Mouse (Mus musculus): ENCODE results near the gene Trim9. TPM values are rescaled to one million over a fixed set of nuclear protein-coding genes. Genes with fewer than 3 reads are reported as not detected.

Trim9 gene
- polyA plus RNA-seq, 1 experiment = 0.02 TPM

DNA sequence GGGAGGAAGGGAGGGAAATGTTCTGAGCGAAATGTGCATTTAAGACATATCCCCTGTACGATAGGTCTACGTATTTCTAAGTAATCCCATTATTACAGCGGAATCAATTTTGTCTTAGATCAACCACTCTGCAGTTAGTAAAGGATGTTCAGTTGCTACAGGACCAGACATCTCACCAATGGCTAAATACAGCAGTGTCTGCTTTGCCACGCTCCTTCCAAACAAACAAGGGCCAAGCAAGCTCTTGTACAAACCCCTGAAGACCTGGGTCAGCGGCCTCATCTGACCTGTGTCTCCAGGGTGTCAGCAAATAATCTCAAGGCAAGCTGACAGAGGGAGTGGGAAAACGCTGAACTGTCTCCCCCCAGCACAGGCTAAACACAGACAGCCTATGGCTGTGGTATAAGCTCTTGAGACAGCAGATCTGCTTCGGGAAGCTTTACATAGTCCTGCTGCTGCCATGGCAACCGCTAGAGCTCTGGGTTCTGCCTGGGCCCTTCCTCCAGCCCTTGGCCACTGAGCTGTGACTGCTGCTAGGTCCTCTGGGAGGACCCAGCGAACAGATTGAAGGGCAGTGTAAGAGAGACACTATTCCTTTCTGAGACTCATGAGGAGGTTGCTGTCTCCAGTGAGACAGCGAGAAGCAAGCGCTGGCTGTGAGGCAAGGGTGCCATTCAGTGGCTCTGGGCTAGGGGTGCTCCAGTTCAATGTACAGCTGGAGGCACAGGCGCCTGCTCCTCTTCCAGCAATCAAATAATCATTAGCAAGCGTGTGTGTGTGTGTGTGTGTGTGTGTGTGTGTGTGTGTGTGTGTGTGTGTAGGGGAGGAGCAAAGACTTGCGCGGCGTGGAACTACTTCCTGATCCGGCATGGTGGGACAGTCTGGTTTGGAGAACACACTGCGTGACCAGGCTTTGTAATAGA, 20.2 kb upstream of the Trim9 start:
- H3K4me3 ChIP-seq (ENCODE audit: extremely low read depth, insufficient read depth, insufficient read length) = no peak overlapping the region
- H3K4me1 ChIP-seq (ENCODE audit: control insufficient read depth, insufficient read depth, insufficient read length) = no peaks in the 10 kb centered on the region; the same call in 1 of the 2 replicates
- no peaks in the 10 kb centered on the region for H3K27me3 ChIP-seq (ENCODE audit: control insufficient read depth, insufficient read depth, low read length)
- H3K27ac ChIP-seq (ENCODE audit: insufficient read depth, low read length) = no peak overlapping the region; the same call in 1 of the 2 replicates
- H3K36me3 ChIP-seq (ENCODE audit: control insufficient read depth, insufficient read depth, low read length) = no peaks in the 10 kb centered on the region
- DNase-seq (ENCODE audit: low read depth in 1 of 2, low spot score in 2 of 2) = peak in 1 of 2 experiments; percentile 20
- WGBS = 63% methylated on average over 19 of the region's 19 CpGs
- TF ChIP-seq CTCF (IDR thresholded peaks at IDR 0.05; ENCODE audit: extremely low read depth, insufficient read depth, insufficient read length, insufficient replicate concordance) (no peak), POLR2A (IDR thresholded peaks at IDR 0.05; ENCODE audit: low read depth, low read length) (no peak)

DNA sequence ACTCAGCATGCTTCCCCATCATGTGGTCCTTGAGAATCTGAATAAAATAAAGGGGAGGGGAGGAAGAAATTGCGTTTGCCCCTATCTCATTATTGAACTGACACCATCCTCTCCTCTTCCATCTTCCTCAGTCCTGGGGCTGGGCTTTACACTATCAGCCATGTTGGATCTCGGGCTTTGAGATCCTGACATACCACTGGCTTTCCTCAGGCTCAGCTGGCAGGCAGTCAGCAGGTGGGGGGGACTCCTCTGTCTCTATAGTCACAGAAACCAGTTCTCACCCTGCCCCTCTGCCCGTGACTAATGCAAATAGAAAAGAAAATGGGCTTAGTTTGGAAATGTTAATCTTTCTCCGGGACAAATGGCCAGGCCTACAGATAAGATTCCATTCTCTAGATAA, 15.6 kb upstream of the Trim9 start:
- Histone ChIP-seq H3K27ac (ENCODE audit: insufficient read depth, low read length) (no peak overlapping the region), H3K36me3 (ENCODE audit: control insufficient read depth, insufficient read depth, low read length) (no peaks in the 10 kb centered on the region), H3K4me1 (ENCODE audit: control insufficient read depth, insufficient read depth, insufficient read length) (no peaks in the 10 kb centered on the region; the same call in 1 of the 2 replicates), H3K27me3 (ENCODE audit: control insufficient read depth, insufficient read depth, low read length) (no peaks in the 10 kb centered on the region), H3K4me3 (ENCODE audit: extremely low read depth, insufficient read depth, insufficient read length) (no peak overlapping the region)
- no peak for DNase-seq (ENCODE audit: low read depth in 1 of 2, low spot score in 2 of 2)
- 78% methylated on average over 4 of the region's 4 CpGs for WGBS
- TF ChIP-seq POLR2A (IDR thresholded peaks at IDR 0.05; ENCODE audit: low read depth, low read length) (no peak), CTCF (IDR thresholded peaks at IDR 0.05; ENCODE audit: extremely low read depth, insufficient read depth, insufficient read length, insufficient replicate concordance) (no peak)

DNA sequence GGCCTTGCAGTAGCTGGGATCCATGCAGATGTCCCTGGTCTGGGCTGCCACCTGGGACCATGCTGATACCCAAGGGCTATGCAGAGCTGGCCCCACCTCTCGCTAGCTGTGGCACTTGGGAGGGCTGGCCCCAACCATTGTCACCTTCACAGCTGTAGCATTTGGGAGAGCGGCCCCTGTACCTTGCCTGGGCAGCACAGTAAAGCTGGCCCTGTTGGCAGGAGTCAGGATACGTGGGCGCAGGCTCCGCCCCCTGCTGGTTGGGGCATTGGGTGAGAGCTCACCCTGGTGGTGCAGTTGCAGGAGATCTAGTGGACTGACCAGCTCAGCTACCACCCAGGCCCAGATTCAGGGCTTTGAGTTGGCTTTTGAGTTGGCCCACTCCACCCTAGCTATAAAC, 12.9 kb upstream of the Trim9 start:
- H3K27ac ChIP-seq (ENCODE audit: insufficient read depth, low read length) = no peak overlapping the region
- 74% methylated on average over 5 of the region's 5 CpGs for WGBS
- no peak for DNase-seq (ENCODE audit: low read depth in 1 of 2, low spot score in 2 of 2)
- no peaks in the 10 kb centered on the region for H3K27me3 ChIP-seq (ENCODE audit: control insufficient read depth, insufficient read depth, low read length)
- no peaks in the 10 kb centered on the region for H3K36me3 ChIP-seq (ENCODE audit: control insufficient read depth, insufficient read depth, low read length)
- TF ChIP-seq CTCF (IDR thresholded peaks at IDR 0.05; ENCODE audit: extremely low read depth, insufficient read depth, insufficient read length, insufficient replicate concordance) (peak; percentile 6; the same call in 1 of the 2 replicates), POLR2A (IDR thresholded peaks at IDR 0.05; ENCODE audit: low read depth, low read length) (no peak)
- H3K4me3 ChIP-seq (ENCODE audit: extremely low read depth, insufficient read depth, insufficient read length) = no peak overlapping the region
- no peaks in the 10 kb centered on the region for H3K4me1 ChIP-seq (ENCODE audit: control insufficient read depth, insufficient read depth, insufficient read length)

DNA sequence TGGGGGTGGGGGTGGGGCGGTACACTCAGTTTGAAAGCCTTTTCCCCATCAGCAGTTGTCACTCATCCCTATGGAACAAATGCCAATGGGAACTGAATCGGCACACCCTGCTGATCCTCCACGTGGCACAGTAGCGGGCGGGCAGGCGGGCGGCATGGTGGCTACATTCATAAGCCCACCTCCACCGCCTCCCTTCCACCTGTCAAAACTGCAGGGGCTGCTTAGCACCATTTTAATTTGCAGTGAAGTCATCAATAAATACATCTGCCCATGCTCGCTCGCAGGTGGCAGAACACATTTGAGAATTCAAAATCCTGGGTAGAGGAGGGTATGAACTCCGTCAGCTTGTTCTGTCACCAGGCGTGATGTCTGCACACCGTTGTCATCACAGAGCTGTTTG, 12.0 kb upstream of the Trim9 start:
- Histone ChIP-seq H3K27me3 (ENCODE audit: control insufficient read depth, insufficient read depth, low read length) (no peaks in the 10 kb centered on the region), H3K4me3 (ENCODE audit: extremely low read depth, insufficient read depth, insufficient read length) (no peak overlapping the region), H3K27ac (ENCODE audit: insufficient read depth, low read length) (no peak overlapping the region), H3K36me3 (ENCODE audit: control insufficient read depth, insufficient read depth, low read length) (no peaks in the 10 kb centered on the region), H3K4me1 (ENCODE audit: control insufficient read depth, insufficient read depth, insufficient read length) (no peaks in the 10 kb centered on the region)
- DNase-seq (ENCODE audit: low read depth in 1 of 2, low spot score in 2 of 2) = no peak
- TF ChIP-seq POLR2A (IDR thresholded peaks at IDR 0.05; ENCODE audit: low read depth, low read length) = no peak
- no peak for TF ChIP-seq CTCF (IDR thresholded peaks at IDR 0.05; ENCODE audit: extremely low read depth, insufficient read depth, insufficient read length, insufficient replicate concordance)
- WGBS = 90% methylated on average over 13 of the region's 13 CpGs

- 93% methylated on average over 8 of the region's 8 CpGs for WGBS
Measured at GRCm38 (mm10) chr12:70354926-70355325, 7.5 kb upstream of the Trim9 start.

GRCm38 (mm10) chr12:70350490-70350889, 3.1 kb upstream of the Trim9 start:
- WGBS = 87% methylated on average over 4 of the region's 4 CpGs
- Histone ChIP-seq H3K4me1 (ENCODE audit: control insufficient read depth, insufficient read depth, insufficient read length) (peaks cover 10% of the 10 kb centered on the region; the same call in 1 of the 2 replicates), H3K4me3 (ENCODE audit: extremely low read depth, insufficient read depth, insufficient read length) (no peak overlapping the region), H3K36me3 (ENCODE audit: control insufficient read depth, insufficient read depth, low read length) (no peaks in the 10 kb centered on the region), H3K27me3 (ENCODE audit: control insufficient read depth, insufficient read depth, low read length) (peaks cover 13% of the 10 kb centered on the region), H3K27ac (ENCODE audit: insufficient read depth, low read length) (no peak overlapping the region)
- no peak for DNase-seq (ENCODE audit: low read depth in 1 of 2, low spot score in 2 of 2)
- TF ChIP-seq POLR2A (IDR thresholded peaks at IDR 0.05; ENCODE audit: low read depth, low read length) (no peak), CTCF (IDR thresholded peaks at IDR 0.05; ENCODE audit: extremely low read depth, insufficient read depth, insufficient read length, insufficient replicate concordance) (no peak)

More at GRCm38 (mm10) chr12:70354926-70355325, 7.5 kb upstream of the Trim9 start:
- no peak overlapping the region for H3K4me3 ChIP-seq (ENCODE audit: extremely low read depth, insufficient read depth, insufficient read length)
- no peaks in the 10 kb centered on the region for H3K36me3 ChIP-seq (ENCODE audit: control insufficient read depth, insufficient read depth, low read length)
- H3K27ac ChIP-seq (ENCODE audit: insufficient read depth, low read length) = no peak overlapping the region
- TF ChIP-seq POLR2A (IDR thresholded peaks at IDR 0.05; ENCODE audit: low read depth, low read length) = no peak
- TF ChIP-seq CTCF (IDR thresholded peaks at IDR 0.05; ENCODE audit: extremely low read depth, insufficient read depth, insufficient read length, insufficient replicate concordance) = no peak
- H3K4me1 ChIP-seq (ENCODE audit: control insufficient read depth, insufficient read depth, insufficient read length) = no peaks in the 10 kb centered on the region
- no peaks in the 10 kb centered on the region for H3K27me3 ChIP-seq (ENCODE audit: control insufficient read depth, insufficient read depth, low read length)
- no peak for DNase-seq (ENCODE audit: low read depth in 1 of 2, low spot score in 2 of 2)

- TF ChIP-seq POLR2A (IDR thresholded peaks at IDR 0.05; ENCODE audit: low read depth, low read length) (no peak), CTCF (IDR thresholded peaks at IDR 0.05; ENCODE audit: extremely low read depth, insufficient read depth, insufficient read length, insufficient replicate concordance) (no peak)
- Histone ChIP-seq H3K36me3 (ENCODE audit: control insufficient read depth, insufficient read depth, low read length) (no peaks in the 10 kb centered on the region), H3K4me3 (ENCODE audit: extremely low read depth, insufficient read depth, insufficient read length) (no peak overlapping the region), H3K27ac (ENCODE audit: insufficient read depth, low read length) (no peak overlapping the region), H3K4me1 (ENCODE audit: control insufficient read depth, insufficient read depth, insufficient read length) (peaks cover 10% of the 10 kb centered on the region; the same call in 1 of the 2 replicates), H3K27me3 (ENCODE audit: control insufficient read depth, insufficient read depth, low read length) (peaks cover 13% of the 10 kb centered on the region)
- 72% methylated on average over 6 of the region's 6 CpGs for WGBS
- no peak for DNase-seq (ENCODE audit: low read depth in 1 of 2, low spot score in 2 of 2)
Measured at GRCm38 (mm10) chr12:70349788-70350187, 2.4 kb upstream of the Trim9 start.
